Mouse (Mus musculus): ENCODE measurements around the gene Igf2bp2. TPM values are rescaled to one million over a fixed set of nuclear protein-coding genes. Genes with fewer than 3 reads are reported as not detected.

Gene Igf2bp2
- 190 and 206 TPM in 2 replicates for polyA plus RNA-seq (2014; fragmentation: Nextera tagmentation; extraction: Ambion mirVana)

GRCm38 (mm10) chr16:22162512-22163455, at the start of gene Igf2bp2:
Igf2bp2 (minus strand) TSS chr16:22163299.
- Histone ChIP-seq H3K4me1 (ENCODE audit: control insufficient read depth, insufficient read depth, low read length) (0 out of 2 replicates have a peak, but pooled peaks cover 2% of the 10 kb centered on the region), H3K27me3 (ENCODE audit: control insufficient read depth, insufficient read depth, low read length) (no peaks in the 10 kb centered on the region), H3K9me3 (ENCODE audit: control insufficient read depth, low read length) (no peaks in the 10 kb centered on the region), H3K36me3 (ENCODE audit: control insufficient read depth, insufficient read depth, low read length) (no peaks in the 10 kb centered on the region), H3K4me3 (ENCODE audit: low read depth, low read length) (peak within 1 kb of the TSS; percentile 97), H3K27ac (replicated peaks; ENCODE audit: low read depth, low read length) (peak within 1 kb of the TSS; percentile 93), H3K9ac (ENCODE audit: low read length) (peak within 1 kb of the TSS; percentile 93), H3K4me2 (ENCODE audit: low read depth, severe bottlenecking) (peak within 1 kb of the TSS; percentile 54)
- ATAC-seq (ENCODE audit: insufficient number of reproducible peaks, low FRiP score, low TSS enrichment, low read depth), result peak; percentile 85
- under 1% methylated on average over 94 of the region's 131 CpGs for WGBS
- DNase-seq (ENCODE audit: low spot score), result peak; percentile 81

- no peak overlapping the region for H3K4me2 ChIP-seq (ENCODE audit: low read depth, severe bottlenecking)
- no peaks in the 10 kb centered on the region for H3K27me3 ChIP-seq (ENCODE audit: control insufficient read depth, insufficient read depth, low read length)
- H3K27ac ChIP-seq (replicated peaks; ENCODE audit: low read depth, low read length), result no peak overlapping the region
- no peak for ATAC-seq (ENCODE audit: insufficient number of reproducible peaks, low FRiP score, low TSS enrichment, low read depth)
- H3K9me3 ChIP-seq (ENCODE audit: control insufficient read depth, low read length), result no peaks in the 10 kb centered on the region
- 96% methylated on average over 1 of the region's 1 CpGs for WGBS
- H3K9ac ChIP-seq (ENCODE audit: low read length), result no peak overlapping the region
- H3K4me3 ChIP-seq (ENCODE audit: low read depth, low read length), result no peak overlapping the region
- H3K36me3 ChIP-seq (ENCODE audit: control insufficient read depth, insufficient read depth, low read length), result no peaks in the 10 kb centered on the region
- H3K4me1 ChIP-seq (ENCODE audit: control insufficient read depth, insufficient read depth, low read length), result no peaks in the 10 kb centered on the region
- no peak for DNase-seq (ENCODE audit: low spot score)
These were observed 40.4 kb upstream of the Igf2bp2 start for GRCm38 (mm10) chr16:22203501-22203900.

- ATAC-seq (ENCODE audit: insufficient number of reproducible peaks, low FRiP score, low TSS enrichment, low read depth) (no peak), DNase-seq (ENCODE audit: low spot score) (no peak)
- Histone ChIP-seq H3K27me3 (ENCODE audit: control insufficient read depth, insufficient read depth, low read length) (no peaks in the 10 kb centered on the region), H3K9ac (ENCODE audit: low read length) (no peak overlapping the region), H3K27ac (replicated peaks; ENCODE audit: low read depth, low read length) (no peak overlapping the region), H3K4me1 (ENCODE audit: control insufficient read depth, insufficient read depth, low read length) (no peaks in the 10 kb centered on the region), H3K9me3 (ENCODE audit: control insufficient read depth, low read length) (no peaks in the 10 kb centered on the region), H3K36me3 (ENCODE audit: control insufficient read depth, insufficient read depth, low read length) (no peaks in the 10 kb centered on the region), H3K4me2 (ENCODE audit: low read depth, severe bottlenecking) (no peak overlapping the region), H3K4me3 (ENCODE audit: low read depth, low read length) (no peak overlapping the region)
- WGBS, result 75% methylated on average over 3 of the region's 3 CpGs
These were observed 38.8 kb upstream of the Igf2bp2 start for GRCm38 (mm10) chr16:22201858-22202257.

GRCm38 (mm10) chr16:22200476-22200875, 37.4 kb upstream of the Igf2bp2 start:
- H3K4me1 ChIP-seq (ENCODE audit: control insufficient read depth, insufficient read depth, low read length), result no peaks in the 10 kb centered on the region
- H3K9ac ChIP-seq (ENCODE audit: low read length), result no peak overlapping the region
- H3K27ac ChIP-seq (replicated peaks; ENCODE audit: low read depth, low read length), result no peak overlapping the region
- no peaks in the 10 kb centered on the region for H3K36me3 ChIP-seq (ENCODE audit: control insufficient read depth, insufficient read depth, low read length)
- ATAC-seq (ENCODE audit: insufficient number of reproducible peaks, low FRiP score, low TSS enrichment, low read depth) (no peak), DNase-seq (ENCODE audit: low spot score) (no peak)
- H3K4me3 ChIP-seq (ENCODE audit: low read depth, low read length), result no peak overlapping the region
- H3K27me3 ChIP-seq (ENCODE audit: control insufficient read depth, insufficient read depth, low read length), result no peaks in the 10 kb centered on the region
- 59% methylated on average over 1 of the region's 1 CpGs for WGBS
- no peaks in the 10 kb centered on the region for H3K9me3 ChIP-seq (ENCODE audit: control insufficient read depth, low read length)
- no peak overlapping the region for H3K4me2 ChIP-seq (ENCODE audit: low read depth, severe bottlenecking)

- ATAC-seq (ENCODE audit: insufficient number of reproducible peaks, low FRiP score, low TSS enrichment, low read depth) (no peak), DNase-seq (ENCODE audit: low spot score) (no peak)
- no peak overlapping the region for H3K4me3 ChIP-seq (ENCODE audit: low read depth, low read length)
- WGBS, result 76% methylated on average over 12 of the region's 12 CpGs
- no peaks in the 10 kb centered on the region for H3K36me3 ChIP-seq (ENCODE audit: control insufficient read depth, insufficient read depth, low read length)
- no peaks in the 10 kb centered on the region for H3K27me3 ChIP-seq (ENCODE audit: control insufficient read depth, insufficient read depth, low read length)
- no peaks in the 10 kb centered on the region for H3K9me3 ChIP-seq (ENCODE audit: control insufficient read depth, low read length)
- no peak overlapping the region for H3K9ac ChIP-seq (ENCODE audit: low read length)
- H3K4me2 ChIP-seq (ENCODE audit: low read depth, severe bottlenecking), result no peak overlapping the region
- H3K27ac ChIP-seq (replicated peaks; ENCODE audit: low read depth, low read length), result no peak overlapping the region
- no peaks in the 10 kb centered on the region for H3K4me1 ChIP-seq (ENCODE audit: control insufficient read depth, insufficient read depth, low read length)
These were observed 24.3 kb upstream of the Igf2bp2 start for GRCm38 (mm10) chr16:22187366-22187765.

GRCm38 (mm10) chr16:22185411-22185810, 22.3 kb upstream of the Igf2bp2 start:
- Histone ChIP-seq H3K4me1 (ENCODE audit: control insufficient read depth, insufficient read depth, low read length) (no peaks in the 10 kb centered on the region), H3K27me3 (ENCODE audit: control insufficient read depth, insufficient read depth, low read length) (no peaks in the 10 kb centered on the region), H3K4me3 (ENCODE audit: low read depth, low read length) (no peak overlapping the region), H3K36me3 (ENCODE audit: control insufficient read depth, insufficient read depth, low read length) (no peaks in the 10 kb centered on the region), H3K4me2 (ENCODE audit: low read depth, severe bottlenecking) (no peak overlapping the region), H3K27ac (replicated peaks; ENCODE audit: low read depth, low read length) (no peak overlapping the region), H3K9me3 (ENCODE audit: control insufficient read depth, low read length) (no peaks in the 10 kb centered on the region), H3K9ac (ENCODE audit: low read length) (no peak overlapping the region)
- whole genome bisulfite sequencing, result 85% methylated on average over 3 of the region's 3 CpGs
- ATAC-seq (ENCODE audit: insufficient number of reproducible peaks, low FRiP score, low TSS enrichment, low read depth), result no peak
- no peak for DNase-seq (ENCODE audit: low spot score)

- H3K9ac ChIP-seq (ENCODE audit: low read length), result no peak overlapping the region
- H3K4me1 ChIP-seq (ENCODE audit: control insufficient read depth, insufficient read depth, low read length), result no peaks in the 10 kb centered on the region
- H3K9me3 ChIP-seq (ENCODE audit: control insufficient read depth, low read length), result no peaks in the 10 kb centered on the region
- H3K36me3 ChIP-seq (ENCODE audit: control insufficient read depth, insufficient read depth, low read length), result no peaks in the 10 kb centered on the region
- H3K27me3 ChIP-seq (ENCODE audit: control insufficient read depth, insufficient read depth, low read length), result no peaks in the 10 kb centered on the region
- H3K4me2 ChIP-seq (ENCODE audit: low read depth, severe bottlenecking), result no peak overlapping the region
- DNase-seq (ENCODE audit: low spot score), result no peak
- no peak for ATAC-seq (ENCODE audit: insufficient number of reproducible peaks, low FRiP score, low TSS enrichment, low read depth)
- H3K27ac ChIP-seq (replicated peaks; ENCODE audit: low read depth, low read length), result no peak overlapping the region
- 96% methylated on average over 5 of the region's 5 CpGs for WGBS
- no peak overlapping the region for H3K4me3 ChIP-seq (ENCODE audit: low read depth, low read length)
These were observed 21.0 kb upstream of the Igf2bp2 start for GRCm38 (mm10) chr16:22184113-22184512.

- Histone ChIP-seq H3K9me3 (ENCODE audit: control insufficient read depth, low read length) (no peaks in the 10 kb centered on the region), H3K9ac (ENCODE audit: low read length) (no peak overlapping the region), H3K4me1 (ENCODE audit: control insufficient read depth, insufficient read depth, low read length) (no peaks in the 10 kb centered on the region), H3K27me3 (ENCODE audit: control insufficient read depth, insufficient read depth, low read length) (no peaks in the 10 kb centered on the region), H3K27ac (replicated peaks; ENCODE audit: low read depth, low read length) (no peak overlapping the region), H3K4me3 (ENCODE audit: low read depth, low read length) (no peak overlapping the region), H3K4me2 (ENCODE audit: low read depth, severe bottlenecking) (no peak overlapping the region), H3K36me3 (ENCODE audit: control insufficient read depth, insufficient read depth, low read length) (no peaks in the 10 kb centered on the region)
- ATAC-seq (ENCODE audit: insufficient number of reproducible peaks, low FRiP score, low TSS enrichment, low read depth), result no peak
- 86% methylated on average over 4 of the region's 4 CpGs for WGBS
- DNase-seq (ENCODE audit: low spot score), result no peak
These were observed 19.2 kb upstream of the Igf2bp2 start for GRCm38 (mm10) chr16:22182286-22182685.

Measured in limb, embryonic 11.5 days (tissue).